Mouse (Mus musculus) heart, adult 9 months (tissue): ENCODE measurements around the gene 4922502D21Rik.

Experiments
- DNase-seq, 2 experiments: peaks; one replicate each; pipeline ENCODE4 v3.0.0; 2022; ENCODE audit warnings: low spot score in 2 of 2

Gene 4922502D21Rik

GRCm38 (mm10) chr6:129312499-129312898 lies 19.1 kb downstream of the 4922502D21Rik start:
- DNase-seq: no peak

GRCm38 (mm10) chr6:129304180-129304579 lies 27.4 kb downstream of the 4922502D21Rik start:
- DNase-seq: no peak

GRCm38 (mm10) chr6:129288708-129289107 lies 42.9 kb downstream of the 4922502D21Rik start:
- DNase-seq: no peak

- peak in 1 of 2 experiments; percentile 40 for DNase-seq
Observed at GRCm38 (mm10) chr6:129284384-129285104, 47.1 kb downstream of the 4922502D21Rik start.

- DNase-seq: no peak
Observed at GRCm38 (mm10) chr6:129283271-129283670, 48.3 kb downstream of the 4922502D21Rik start.

- DNase-seq: no peak
Observed at GRCm38 (mm10) chr6:129276483-129276882, 55.1 kb downstream of the 4922502D21Rik start.

GRCm38 (mm10) chr6:129275624-129276203 lies 55.9 kb downstream of the 4922502D21Rik start:
- DNase-seq: no peak

- no peak for DNase-seq
Observed at GRCm38 (mm10) chr6:129275220-129275619, 56.4 kb downstream of the 4922502D21Rik start, which contains the start of gene Cd69. Gene Cd69, minus strand, starts transcription at chr6:129275436.

GRCm38 (mm10) chr6:129274476-129274875 lies 57.1 kb downstream of the 4922502D21Rik start:
- DNase-seq: no peak

- DNase-seq: no peak
Observed at GRCm38 (mm10) chr6:129273662-129274061, 57.9 kb downstream of the 4922502D21Rik start.
